Mouse (Mus musculus) ES-CJ7 (cell line): ENCODE results near the gene Vmn1r46.
"Not testable (repeated sequence)": the region's sequence is repeated elsewhere in the genome, so short reads cannot be mapped to it uniquely, and the experiment has no call there.

Source experiments
- DNase-seq: peaks from one replicate; pipeline ENCODE4 v3.0.0; 2011; ENCODE audit warnings: low read depth, low spot score

The Vmn1r46 gene

GRCm38 (mm10) chr6:89969013-89969412 lies at the start of gene Vmn1r46:
Vmn1r46 (plus strand) TSS chr6:89969313.
- no peak for DNase-seq

GRCm38 (mm10) chr6:89940498-89940897 lies 28.6 kb upstream of the Vmn1r46 start, which contains the start of gene Vmn1r45:
Vmn1r45 (minus strand) TSS chr6:89940598.
- not testable (repeated sequence) for DNase-seq

- no peak for DNase-seq
These were observed 28.2 kb upstream of the Vmn1r46 start for GRCm38 (mm10) chr6:89940926-89941325.

- no peak for DNase-seq
These were observed 15.6 kb upstream of the Vmn1r46 start for GRCm38 (mm10) chr6:89953556-89953955.

- DNase-seq, result no peak
These were observed 2.8 kb upstream of the Vmn1r46 start for GRCm38 (mm10) chr6:89966341-89966740.

- peak; percentile 28 for DNase-seq
These were observed 16.9 kb downstream of the Vmn1r46 start for GRCm38 (mm10) chr6:89985989-89986388.

- not testable (repeated sequence) for DNase-seq
These were observed 46.7 kb downstream of the Vmn1r46 start, which contains the start of gene Vmn1r47 for GRCm38 (mm10) chr6:90015847-90016246. Vmn1r47 (plus strand) TSS chr6:90016147.
